Mouse (Mus musculus) small intestine, adult 2 months (tissue): ENCODE results near the gene Acvr1b. TPM values are rescaled to one million over a fixed set of nuclear protein-coding genes. Genes with fewer than 3 reads are reported as not detected.

ENCODE experiments used
- H3K27ac ChIP-seq: fragments of 200-500 bp; 2 replicates; pipeline ENCODE4 v1.5.1; 2012; ENCODE audit warnings: low read depth, low read length, control low read depth, inconsistent platforms; ENCODE audit not compliant: insufficient read depth
- H3K27me3 ChIP-seq: fragments of 200-500 bp; 2 replicates; pipeline ENCODE4 v1.6.1; 2012; ENCODE audit warnings: mild to moderate bottlenecking, moderate library complexity, low read length, inconsistent platforms; ENCODE audit not compliant: control insufficient read depth, insufficient read depth
- H3K36me3 ChIP-seq: fragments of 200-500 bp; 2 replicates; pipeline ENCODE4 v1.6.1; 2012; ENCODE audit warnings: mild to moderate bottlenecking, low read length, control low read depth, inconsistent platforms; ENCODE audit not compliant: control insufficient read depth, insufficient read depth
- H3K4me1 ChIP-seq: fragments of 200-500 bp; 2 replicates; pipeline ENCODE4 v1.6.1; 2012; ENCODE audit warnings: low read length, inconsistent platforms, mixed read lengths; ENCODE audit not compliant: control insufficient read depth, insufficient read depth, insufficient read length
- H3K4me3 ChIP-seq: fragments of 200-500 bp; 2 replicates; pipeline ENCODE4 v1.5.1; 2012; ENCODE audit warnings: low read depth, mild to moderate bottlenecking, control low read depth, inconsistent platforms, low read length, moderate library complexity
- CTCF ChIP-seq: fragments of 200-500 bp; IDR thresholded peaks from 2 replicates; pipeline ENCODE4 v1.5.1; 2012; ENCODE audit warnings: low read depth, mild to moderate bottlenecking, control low read depth, inconsistent platforms, low read length, moderate library complexity, mixed read lengths; ENCODE audit not compliant: insufficient replicate concordance, insufficient read length; ENCODE audit errors: extremely low read depth
- POLR2A ChIP-seq: fragments of 200-500 bp; IDR thresholded peaks from 2 replicates; pipeline ENCODE4 v1.6.1; 2012; ENCODE audit warnings: low read depth, mild to moderate bottlenecking, control low read depth, inconsistent platforms, low read length, moderate library complexity
- WGBS: fragments of 180-500 bp; shearing (Covaris S2); methylation state at CpG from one replicate; pipeline ENCODE4 v1.1.7; 2018; 5-methylcytosine and 5-hydroxymethylcytosine counted together
- polyA plus RNA-seq: library from polyadenylated mRNA; depleted of rRNA; stranded (reverse); fragments of >200 nt; gene quantifications from 2 replicates; pipeline ENCODE4 v1.2.3, GENCODE M21; 2012

The Acvr1b gene
- polyA plus RNA-seq, 1 experiment = 46.0 TPM

GRCm38 (mm10) chr15:101252614-101253013 is 78.7 kb downstream of the Acvr1b start:
- H3K27ac ChIP-seq = no peak overlapping the region
- no peak overlapping the region for H3K4me3 ChIP-seq
- peaks cover 9% of the 10 kb centered on the region for H3K27me3 ChIP-seq
- WGBS = 75% methylated on average over 6 of the region's 6 CpGs
- H3K4me1 ChIP-seq = peaks cover 6% of the 10 kb centered on the region
- no peak for TF ChIP-seq CTCF
- TF ChIP-seq POLR2A = no peak
- H3K36me3 ChIP-seq = no peaks in the 10 kb centered on the region

GRCm38 (mm10) chr15:101253563-101253885 is 79.7 kb downstream of the Acvr1b start:
- Histone ChIP-seq H3K36me3 (no peaks in the 10 kb centered on the region), H3K27me3 (peaks cover 9% of the 10 kb centered on the region), H3K4me1 (peaks cover 6% of the 10 kb centered on the region), H3K4me3 (peak overlapping the region; percentile 57), H3K27ac (0 out of 2 replicates have a peak overlapping the region, but pooled peaks have one; percentile 31)
- 19% methylated on average over 3 of the region's 3 CpGs for WGBS
- no peak for TF ChIP-seq CTCF

- no peak for TF ChIP-seq POLR2A
- TF ChIP-seq CTCF = no peak
- Histone ChIP-seq H3K27me3 (peaks cover 9% of the 10 kb centered on the region), H3K27ac (0 out of 2 replicates have a peak within 1 kb of the TSS, but pooled peaks have one; percentile 31), H3K4me1 (peaks cover 6% of the 10 kb centered on the region), H3K36me3 (no peaks in the 10 kb centered on the region), H3K4me3 (peak within 1 kb of the TSS; percentile 57)
- WGBS = 3% methylated on average over 79 of the region's 82 CpGs
These were observed 80.3 kb downstream of the Acvr1b start, which contains the start of gene Nr4a1 for GRCm38 (mm10) chr15:101253886-101254795. Gene Nr4a1 (plus strand): TSS chr15:101254269.

GRCm38 (mm10) chr15:101255842-101256462 is 82.1 kb downstream of the Acvr1b start:
- Histone ChIP-seq H3K36me3 (no peaks in the 10 kb centered on the region), H3K27me3 (peaks cover 9% of the 10 kb centered on the region), H3K4me1 (peaks cover 6% of the 10 kb centered on the region), H3K27ac (no peak overlapping the region), H3K4me3 (no peak overlapping the region)
- 74% methylated on average over 7 of the region's 7 CpGs for WGBS
- TF ChIP-seq CTCF = no peak
- TF ChIP-seq POLR2A = no peak

DNA sequence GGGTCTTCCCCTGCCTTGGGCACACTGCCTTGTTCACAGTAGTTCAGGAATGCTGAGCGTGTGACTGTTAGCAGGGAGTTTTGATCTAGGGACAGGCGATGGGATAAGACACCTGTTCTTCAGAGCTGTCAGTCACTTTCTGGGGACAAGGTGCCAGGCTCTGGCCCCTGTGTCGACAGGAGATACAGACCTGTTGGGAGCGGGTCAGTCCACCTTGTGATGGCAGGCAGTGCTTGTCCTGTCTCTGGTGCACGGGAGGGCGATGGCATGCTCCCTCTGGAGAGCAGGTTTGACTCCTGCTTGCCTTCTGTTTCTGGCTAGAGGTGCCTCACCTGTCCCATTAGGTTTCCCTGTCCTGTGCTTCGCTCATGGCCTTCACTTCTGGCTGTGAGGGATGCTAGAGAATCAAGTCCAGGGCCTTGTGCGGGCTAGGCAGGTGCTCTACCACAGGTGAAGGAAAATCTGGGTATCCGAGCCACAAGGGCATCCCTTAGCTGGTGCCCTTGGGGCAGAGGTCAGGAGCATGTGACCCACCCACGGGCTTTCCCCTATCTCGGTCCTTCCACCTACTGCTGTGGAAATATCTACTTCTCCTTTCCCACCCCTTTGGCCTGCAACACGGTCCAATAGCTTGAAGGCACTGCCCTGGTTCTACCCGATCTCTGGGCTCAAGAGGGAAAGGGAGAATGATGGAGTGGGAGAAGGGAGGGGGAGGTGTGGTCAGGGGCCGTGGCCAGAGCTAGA is 82.8 kb downstream of the Acvr1b start:
- Histone ChIP-seq H3K4me3 (no peak overlapping the region), H3K4me1 (peaks cover 6% of the 10 kb centered on the region), H3K27me3 (peaks cover 9% of the 10 kb centered on the region), H3K27ac (no peak overlapping the region), H3K36me3 (no peaks in the 10 kb centered on the region)
- no peak for TF ChIP-seq POLR2A
- no peak for TF ChIP-seq CTCF
- 72% methylated on average over 14 of the region's 14 CpGs for WGBS

GRCm38 (mm10) chr15:101258420-101258819 is 84.6 kb downstream of the Acvr1b start:
- peaks cover 6% of the 10 kb centered on the region for H3K4me1 ChIP-seq
- TF ChIP-seq CTCF (no peak), POLR2A (no peak)
- H3K36me3 ChIP-seq = no peaks in the 10 kb centered on the region
- no peak overlapping the region for H3K27ac ChIP-seq
- peaks cover 9% of the 10 kb centered on the region for H3K27me3 ChIP-seq
- no peak overlapping the region for H3K4me3 ChIP-seq
- 80% methylated on average over 11 of the region's 11 CpGs for WGBS

- TF ChIP-seq POLR2A (no peak), CTCF (no peak)
- Histone ChIP-seq H3K27me3 (no peaks in the 10 kb centered on the region), H3K27ac (peak overlapping the region; percentile 40), H3K4me3 (no peak overlapping the region), H3K4me1 (no peaks in the 10 kb centered on the region; the same call in none of the 2 replicates), H3K36me3 (no peaks in the 10 kb centered on the region)
- 78% methylated on average over 3 of the region's 3 CpGs for WGBS
These were observed 86.1 kb downstream of the Acvr1b start for GRCm38 (mm10) chr15:101259922-101260321.
